Mouse (Mus musculus) bone marrow macrophage, adult 2 months (primary cell): ENCODE measurements around the gene Qpct.

Source experiments
- CTCF ChIP-seq: IDR thresholded peaks from 2 replicates; pipeline ENCODE4 v1.5.1; 2012; ENCODE audit warnings: low read depth, mild to moderate bottlenecking, low read length, moderate library complexity
- POLR2A ChIP-seq: IDR thresholded peaks from 2 replicates; pipeline ENCODE4 v1.6.1; 2012; ENCODE audit warnings: mild to moderate bottlenecking, low read depth, low read length, borderline replicate concordance

DNA sequence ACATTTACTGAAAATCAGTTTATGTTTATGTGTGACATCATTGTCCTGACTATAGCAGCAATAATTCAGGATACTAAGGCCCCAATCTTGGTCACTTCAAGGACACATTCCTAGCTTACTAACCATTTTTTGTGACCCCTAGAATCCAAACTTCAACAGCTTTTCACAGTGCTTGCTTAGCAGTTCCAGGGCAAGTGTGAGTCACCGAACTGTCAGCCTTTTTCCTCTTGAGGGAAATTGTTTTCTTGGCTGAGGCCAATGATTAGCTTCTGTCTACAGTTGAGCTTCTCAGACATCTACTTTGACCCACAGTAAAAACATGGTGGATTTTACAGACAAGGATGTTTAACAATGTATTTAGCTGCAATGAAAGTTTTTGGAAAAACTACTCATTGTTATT is 12.5 kb downstream of the Qpct start:
- TF ChIP-seq CTCF (no peak), POLR2A (no peak)
